Mouse (Mus musculus) cerebellum, adult 2 months (tissue): ENCODE measurements at regions not wholly inside any gene's neighbourhood (a gene's known extent, or its start where the extent isn't known, plus 50 kb on each side); places are given as distances from the start of the nearest gene placed in this dataset.

ENCODE experiments used
- DNase-seq, 2 experiments: peaks; one replicate each; pipeline ENCODE4 v3.0.0; 2021
- H3K27ac ChIP-seq: fragments of 200-500 bp; 2 replicates; pipeline ENCODE4 v1.5.1; 2012; ENCODE audit warnings: low read length, control low read depth, inconsistent platforms; ENCODE audit not compliant: insufficient read depth
- H3K27me3 ChIP-seq: fragments of 200-500 bp; 2 replicates; pipeline ENCODE4 v1.6.1; 2012; ENCODE audit warnings: inconsistent platforms, mild to moderate bottlenecking, low read length, moderate library complexity; ENCODE audit not compliant: control insufficient read depth, insufficient read depth
- H3K4me1 ChIP-seq: fragments of 200-500 bp; 2 replicates; pipeline ENCODE4 v1.6.1; 2011; ENCODE audit warnings: low read length; ENCODE audit not compliant: control insufficient read depth, insufficient read depth
- H3K4me3 ChIP-seq: fragments of 200-500 bp; replicated peaks from 2 replicates; pipeline ENCODE3; 2011; ENCODE audit warnings: mild to moderate bottlenecking, low read depth, low read length, control low read depth; ENCODE audit not compliant: insufficient read depth
- CTCF ChIP-seq: fragments of 200-500 bp; IDR thresholded peaks from 2 replicates; pipeline ENCODE4 v1.5.1; 2011; ENCODE audit warnings: low read depth, mild to moderate bottlenecking, control low read depth, low read length, moderate library complexity, borderline replicate concordance; ENCODE audit not compliant: insufficient read depth
- POLR2A ChIP-seq: fragments of 200-500 bp; IDR thresholded peaks from 2 replicates; pipeline ENCODE4 v1.6.1; 2011; ENCODE audit warnings: low read length, control low read depth, borderline replicate concordance; ENCODE audit not compliant: insufficient read depth
- WGBS: fragments of 180-500 bp; shearing (Covaris S2); methylation state at CpG from one replicate; pipeline ENCODE4 v1.1.7; 2018; 5-methylcytosine and 5-hydroxymethylcytosine counted together

- DNase-seq, result no peak
- TF ChIP-seq POLR2A (no peak), CTCF (no peak)
- Histone ChIP-seq H3K27ac (no peak overlapping the region), H3K4me3 (no peak overlapping the region), H3K4me1 (no peaks in the 10 kb centered on the region), H3K27me3 (no peaks in the 10 kb centered on the region)
- WGBS, result 68% methylated on average over 1 of the region's 1 CpGs
Measured at GRCm38 (mm10) chr3:77226007-77226406, 1151.9 kb downstream of the Fstl5 start.
